Mouse (Mus musculus) liver, embryonic 16.5 days (tissue): ENCODE results near the gene Med17. TPM values are rescaled to one million over a fixed set of nuclear protein-coding genes. Genes with fewer than 3 reads are reported as not detected.
A peak's percentile ranks its signal among the peaks of the same experiment; 100 is the strongest.
"Not testable (repeated sequence)": the region's sequence is repeated elsewhere in the genome, so short reads cannot be mapped to it uniquely, and the experiment has no call there.

ENCODE experiments used
- ATAC-seq: fragments of 200-750 bp; cut with Nextera tagmentation; 2 replicates; pipeline ENCODE4 v1.8.0; 2017; ENCODE audit warnings: low read depth, mild to moderate bottlenecking, moderate number of reproducible peaks, moderate library complexity
- H3K27ac ChIP-seq: fragments of 300-500 bp; sonication (generic); 2 replicates; pipeline ENCODE4 v1.5.1; 2014; ENCODE audit warnings: mild to moderate bottlenecking, low read length
- H3K27me3 ChIP-seq: fragments of 300-500 bp; sonication (generic); 2 replicates; pipeline ENCODE4 v1.6.1; 2014; ENCODE audit warnings: low read depth, low read length, mixed read lengths; ENCODE audit not compliant: control insufficient read depth, insufficient read depth
- H3K36me3 ChIP-seq: fragments of 300-500 bp; sonication (generic); 2 replicates; pipeline ENCODE4 v1.6.1; 2014; ENCODE audit warnings: mild to moderate bottlenecking; ENCODE audit not compliant: control insufficient read depth, insufficient read depth
- H3K4me1 ChIP-seq: fragments of 300-500 bp; sonication (generic); 2 replicates; pipeline ENCODE4 v1.6.1; 2014; ENCODE audit warnings: low read depth, low read length, mixed read lengths; ENCODE audit not compliant: control insufficient read depth
- H3K4me2 ChIP-seq: fragments of 300-500 bp; sonication (generic); 2 replicates; pipeline ENCODE4 v1.6.1; 2014; ENCODE audit warnings: low read depth, low read length, mixed read lengths
- H3K4me3 ChIP-seq: fragments of 300-500 bp; sonication (generic); 2 replicates; pipeline ENCODE4 v1.5.1; 2014; ENCODE audit warnings: low read depth, mild to moderate bottlenecking, low read length
- H3K9ac ChIP-seq: fragments of 300-500 bp; sonication (generic); 2 replicates; pipeline ENCODE4 v1.6.1; 2014; ENCODE audit warnings: low read depth, low read length
- H3K9me3 ChIP-seq: fragments of 300-500 bp; sonication (generic); replicated peaks from 2 replicates; pipeline ENCODE4 v1.6.1; 2016; ENCODE audit warnings: low read length; ENCODE audit not compliant: control insufficient read depth
- WGBS: fragments of 180-500 bp; shearing (Covaris S2); extraction: QIAGEN DNeasy Blood & Tissue Kit; methylation state at CpG from one replicate; pipeline ENCODE4 v1.1.7; 2014; ENCODE audit not compliant: insufficient replicate concordance; 5-methylcytosine and 5-hydroxymethylcytosine counted together
- polyA plus RNA-seq: library from polyadenylated mRNA; unstranded; fragments of >200 nt; fragmentation: Nextera tagmentation; extraction: Ambion mirVana; gene quantifications from 2 replicates; pipeline ENCODE4 v1.2.1, GENCODE M21; 2015

Med17 gene
- polyA plus RNA-seq, 1 experiment from 2014 or later: 13.4 TPM

DNA sequence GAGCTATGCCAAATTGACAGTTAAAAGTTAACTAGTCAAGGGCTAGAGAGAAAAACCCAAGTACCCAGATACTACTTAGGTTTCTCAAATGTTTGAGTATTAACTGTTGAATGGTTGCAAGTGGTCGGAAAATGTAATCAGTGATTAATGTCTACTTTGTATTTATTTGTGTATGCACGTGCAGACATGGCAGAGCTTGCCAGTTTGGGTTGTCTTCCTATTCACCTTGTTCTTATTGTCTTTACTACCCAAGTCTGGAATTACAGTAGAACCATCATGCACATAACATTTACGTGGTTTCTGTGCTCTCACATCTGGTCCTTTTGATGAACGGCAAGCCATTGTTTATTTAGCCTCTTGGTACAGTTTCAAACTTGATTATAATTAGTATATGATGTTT lies 29.7 kb upstream of the Med17 start:
- Histone ChIP-seq H3K4me1 (peaks cover 25% of the 10 kb centered on the region), H3K36me3 (peaks cover 41% of the 10 kb centered on the region), H3K4me2 (no peak overlapping the region), H3K4me3 (peak overlapping the region; percentile 11; the same call in 1 of the 2 replicates), H3K27me3 (no peaks in the 10 kb centered on the region), H3K27ac (no peak overlapping the region), H3K9me3 (no peaks in the 10 kb centered on the region), H3K9ac (no peak overlapping the region)
- ATAC-seq: no peak
- 68% methylated on average over 4 of the region's 4 CpGs for WGBS

DNA sequence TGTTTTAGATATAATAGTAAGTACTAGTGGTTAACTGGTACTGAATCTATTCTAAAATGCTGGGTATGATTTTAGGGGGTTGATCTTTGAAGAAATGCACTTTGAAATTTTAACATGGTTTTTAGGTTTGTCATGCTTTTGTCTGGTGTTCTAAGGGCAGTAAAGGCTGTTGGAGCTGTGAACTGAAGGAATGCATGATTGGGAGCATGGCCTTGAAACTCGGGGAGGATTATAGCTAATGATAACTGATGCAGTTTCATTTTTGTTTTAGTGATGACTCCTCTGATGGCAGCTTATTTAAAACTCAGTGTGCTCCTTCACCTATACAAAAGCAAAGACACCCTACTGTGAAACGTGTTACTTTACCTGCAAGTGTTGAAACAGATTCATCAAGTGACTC lies 28.5 kb upstream of the Med17 start:
- 20% methylated on average over 2 of the region's 2 CpGs for WGBS

DNA sequence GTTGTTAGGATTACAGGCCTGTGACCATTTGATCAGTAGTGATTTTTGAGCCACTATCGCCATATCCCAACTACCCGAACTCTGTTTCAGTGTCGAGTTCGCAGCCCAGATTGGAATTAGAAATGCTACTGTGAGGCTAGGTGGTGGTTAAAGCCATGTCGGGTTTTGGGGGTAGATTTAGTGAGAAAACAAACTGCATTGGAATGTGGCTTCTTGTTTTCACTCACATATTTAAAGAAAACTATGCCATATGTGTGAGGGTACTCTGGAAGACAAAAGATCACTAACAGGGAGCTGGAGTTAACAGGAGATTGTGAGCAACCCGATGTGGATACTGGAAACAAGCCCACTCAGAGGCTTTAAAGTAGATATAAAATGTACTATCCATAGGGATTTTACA lies 27.5 kb upstream of the Med17 start:
- H3K27me3 ChIP-seq: no peaks in the 10 kb centered on the region
- H3K4me3 ChIP-seq: peak overlapping the region; percentile 93
- H3K27ac ChIP-seq: no peak overlapping the region
- peak overlapping the region; percentile 94 for H3K9ac ChIP-seq
- ATAC-seq: no peak
- WGBS: 5% methylated on average over 6 of the region's 6 CpGs
- H3K4me2 ChIP-seq: peak overlapping the region; percentile 95
- H3K36me3 ChIP-seq: peaks cover 23% of the 10 kb centered on the region
- H3K4me1 ChIP-seq: peaks cover 25% of the 10 kb centered on the region
- H3K9me3 ChIP-seq: no peaks in the 10 kb centered on the region

More for the DNA sequence above, 28.5 kb upstream of the Med17 start:
- ATAC-seq: no peak
- no peak overlapping the region for H3K9ac ChIP-seq
- H3K4me3 ChIP-seq: no peak overlapping the region
- H3K36me3 ChIP-seq: peaks cover 29% of the 10 kb centered on the region
- peak overlapping the region; percentile 1; the same call in 1 of the 2 replicates for H3K4me2 ChIP-seq
- H3K27me3 ChIP-seq: no peaks in the 10 kb centered on the region
- no peak overlapping the region for H3K27ac ChIP-seq
- H3K4me1 ChIP-seq: peaks cover 25% of the 10 kb centered on the region
- H3K9me3 ChIP-seq: no peaks in the 10 kb centered on the region

DNA sequence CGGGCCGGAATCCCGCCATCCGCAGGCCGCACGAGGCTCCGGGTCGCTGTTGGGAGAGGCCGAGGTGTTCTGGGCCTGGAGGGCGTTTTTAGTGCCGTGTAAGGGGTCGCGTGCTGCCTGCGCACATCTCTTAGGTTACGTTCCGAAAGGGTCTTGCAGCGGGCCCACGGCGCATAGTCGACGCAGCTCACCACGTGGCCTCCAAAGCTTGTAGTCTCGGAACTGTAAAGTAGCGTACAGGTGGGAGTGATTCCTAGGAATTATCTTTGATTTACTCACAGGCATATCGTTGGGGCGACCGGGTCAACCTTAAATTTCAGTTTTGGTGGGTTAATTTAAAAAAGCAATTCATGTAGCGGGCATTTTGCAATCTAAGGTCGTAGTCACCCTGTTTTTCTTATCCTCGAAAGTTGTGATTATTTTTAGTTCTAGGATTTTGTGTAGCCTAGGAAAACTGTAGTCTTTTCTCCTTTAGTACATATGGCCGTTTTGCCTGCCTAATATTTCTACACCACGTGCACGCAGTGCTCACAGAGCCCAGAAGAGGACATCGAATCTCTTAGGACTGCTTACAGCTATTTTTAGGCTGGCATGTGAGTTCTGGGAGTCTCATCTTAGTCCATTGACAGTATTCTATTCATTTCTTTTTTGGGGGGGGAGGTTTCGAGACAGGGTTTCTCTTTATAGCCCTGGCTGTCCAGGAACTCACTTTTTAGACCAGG lies 26.8 kb upstream of the Med17 start, which contains the start of gene 4931406C07Rik:
Gene 4931406C07Rik, minus strand, starts transcription at position 51 of the 722 bp plus-strand sequence.
- Histone ChIP-seq H3K4me1 (peaks cover 25% of the 10 kb centered on the region), H3K9me3 (no peaks in the 10 kb centered on the region), H3K36me3 (peaks cover 17% of the 10 kb centered on the region), H3K27me3 (no peaks in the 10 kb centered on the region), H3K9ac (peak within 1 kb of the TSS; percentile 94), H3K4me2 (peak within 1 kb of the TSS; percentile 95), H3K4me3 (peak within 1 kb of the TSS; percentile 93), H3K27ac (peak within 1 kb of the TSS; percentile 93)
- WGBS: 0% methylated on average over 35 of the region's 35 CpGs
- no peak for ATAC-seq

DNA sequence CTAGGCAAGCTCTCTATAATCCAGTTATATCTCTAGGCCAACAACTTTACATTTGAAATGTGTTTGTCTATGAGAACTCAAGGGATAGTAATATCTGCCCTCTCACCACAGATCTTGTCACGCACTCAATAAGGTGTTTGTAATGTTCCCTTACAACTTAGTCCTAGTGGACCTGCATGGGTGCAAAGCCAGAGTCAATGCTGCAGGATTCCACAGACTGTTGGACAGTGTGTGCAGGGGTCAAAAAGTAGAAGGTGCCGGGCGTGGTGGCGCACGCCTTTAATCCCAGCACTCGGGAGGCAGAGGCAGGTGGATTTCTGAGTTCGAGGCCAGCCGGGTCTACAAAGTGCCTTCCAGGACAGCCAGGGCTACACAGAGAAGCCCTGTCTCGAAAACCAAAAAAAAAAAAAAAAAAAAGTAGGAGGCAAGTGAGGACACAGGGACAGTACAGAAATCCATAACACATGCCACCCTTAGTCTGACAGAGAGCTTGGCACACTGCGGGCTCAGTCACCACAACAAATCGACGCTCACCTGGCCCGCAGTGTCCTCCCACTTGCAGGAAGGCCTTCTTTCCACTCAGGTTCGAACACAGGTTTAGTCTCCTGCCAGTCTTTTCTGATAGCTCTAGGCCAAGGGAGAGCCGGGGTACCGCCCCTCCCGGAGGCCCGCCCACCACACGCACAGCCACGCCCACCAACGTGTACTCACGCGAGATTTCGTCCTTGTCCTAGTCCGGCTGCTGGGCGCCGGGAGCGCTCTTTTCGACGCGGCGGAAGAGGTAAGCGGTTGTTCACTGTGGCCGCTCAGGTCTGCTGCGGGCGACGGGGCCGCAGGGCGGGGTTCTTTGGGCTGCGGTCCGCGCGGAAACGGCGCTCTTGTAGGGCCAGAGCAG lies 26.0 kb upstream of the Med17 start, which contains the start of gene Taf1d:
Gene Taf1d, plus strand, starts transcription at position 712 of the 895 bp plus-strand sequence.
- Histone ChIP-seq H3K27ac (peak within 1 kb of the TSS; percentile 93), H3K4me3 (peak within 1 kb of the TSS; percentile 93), H3K4me2 (peak within 1 kb of the TSS; percentile 95), H3K9ac (peak within 1 kb of the TSS; percentile 94), H3K27me3 (no peaks in the 10 kb centered on the region), H3K9me3 (no peaks in the 10 kb centered on the region), H3K36me3 (peaks cover 17% of the 10 kb centered on the region), H3K4me1 (peaks cover 25% of the 10 kb centered on the region)
- peak; percentile 93 for ATAC-seq
- WGBS: 9% methylated on average over 45 of the region's 45 CpGs

DNA sequence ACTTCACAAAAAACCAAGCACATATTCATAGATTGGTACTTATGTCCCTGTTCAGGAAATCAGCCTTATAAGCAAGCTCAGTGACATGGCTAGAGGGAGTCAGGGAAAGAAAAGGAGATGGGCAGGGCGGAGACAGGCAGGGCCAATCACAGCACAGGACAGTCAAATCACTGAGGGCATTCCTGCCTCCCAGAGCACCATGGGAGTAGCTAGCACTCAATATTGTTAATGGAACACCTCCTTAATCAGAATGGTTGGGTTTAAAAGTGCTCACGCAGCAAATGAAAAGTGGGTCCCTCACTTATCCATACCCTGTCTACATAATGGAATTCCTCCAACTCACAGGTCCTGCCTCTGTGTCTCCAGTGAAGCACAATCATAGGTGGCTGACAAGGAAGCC lies 23.1 kb upstream of the Med17 start:
- H3K27me3 ChIP-seq: no peaks in the 10 kb centered on the region
- H3K4me3 ChIP-seq: no peak overlapping the region
- no peak overlapping the region for H3K9ac ChIP-seq
- WGBS: 73% methylated on average over 2 of the region's 2 CpGs
- H3K9me3 ChIP-seq: no peaks in the 10 kb centered on the region
- H3K4me2 ChIP-seq: no peak overlapping the region
- H3K27ac ChIP-seq: no peak overlapping the region
- ATAC-seq: no peak
- H3K36me3 ChIP-seq: no peaks in the 10 kb centered on the region
- peaks cover 18% of the 10 kb centered on the region for H3K4me1 ChIP-seq

DNA sequence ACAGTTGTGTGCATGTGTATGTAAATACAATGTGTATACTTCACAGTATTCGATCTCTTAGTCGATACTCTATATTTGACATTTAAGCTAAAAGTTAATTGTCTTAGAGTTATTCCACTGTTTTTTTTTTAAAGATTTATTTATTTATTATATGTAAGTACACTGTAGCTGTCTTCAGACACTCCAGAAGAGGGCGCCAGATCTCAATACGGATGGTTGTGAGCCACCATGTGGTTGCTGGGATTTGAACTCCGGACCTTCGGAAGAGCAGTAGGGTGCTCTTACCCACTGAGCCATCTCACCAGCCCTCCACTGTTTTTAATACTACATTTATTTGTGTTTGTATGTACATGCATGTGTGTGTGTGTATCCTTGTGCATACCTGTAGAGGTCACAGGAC lies 22.3 kb upstream of the Med17 start:
- not testable (repeated sequence) for H3K27ac ChIP-seq, H3K4me1 ChIP-seq, ATAC-seq, H3K9me3 ChIP-seq, H3K9ac ChIP-seq, H3K4me2 ChIP-seq, H3K27me3 ChIP-seq, H3K4me3 ChIP-seq, H3K36me3 ChIP-seq
- 73% methylated on average over 6 of the region's 6 CpGs for WGBS

DNA sequence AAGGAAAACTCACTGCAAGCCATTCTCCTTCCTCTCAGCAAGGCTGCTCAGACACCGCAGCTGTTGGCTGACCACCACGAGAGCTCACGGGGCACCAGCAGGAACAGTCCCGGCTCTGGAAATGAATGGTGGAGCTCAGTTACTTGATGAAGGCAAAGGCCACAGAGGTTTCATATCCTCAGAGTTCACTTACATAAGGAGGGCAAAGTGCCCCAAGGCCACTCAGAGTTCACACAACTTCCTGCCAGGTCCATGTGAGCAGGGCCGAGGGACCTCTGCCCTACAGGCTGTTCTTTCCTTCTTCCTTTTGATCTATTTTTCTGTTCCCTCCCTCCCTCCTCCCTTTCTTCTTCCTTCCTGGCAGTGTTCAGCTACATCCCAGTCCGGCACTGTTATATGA lies 21.7 kb upstream of the Med17 start:
- no peaks in the 10 kb centered on the region for H3K36me3 ChIP-seq
- H3K27ac ChIP-seq: peak overlapping the region; percentile 65
- no peaks in the 10 kb centered on the region for H3K27me3 ChIP-seq
- peak overlapping the region; percentile 33 for H3K9ac ChIP-seq
- H3K4me1 ChIP-seq: peaks cover 6% of the 10 kb centered on the region
- peak overlapping the region; percentile 36 for H3K4me2 ChIP-seq
- WGBS: 26% methylated on average over 6 of the region's 6 CpGs
- H3K4me3 ChIP-seq: peak overlapping the region; percentile 12; the same call in 1 of the 2 replicates
- peak; percentile 14; the same call in 1 of the 2 replicates for ATAC-seq
- no peaks in the 10 kb centered on the region for H3K9me3 ChIP-seq
